22 mouse cellular contexts compared by ENCODE assay signal in genomic region chr5:140726946-140727740, GRCm38 (mm10). TPM values are rescaled to one million over a fixed set of nuclear protein-coding genes. Genes with fewer than 3 reads are reported as not detected.
DNase-seq lines count a peak whose midpoint lies in the region; ATAC-seq and TF ChIP-seq lines count a peak whose summit lies in the region.
"Had no signal": no experiment of that assay in that cellular context is flagged by ENCODE, and none has a peak within 500 bp of the region (broad histone marks: within the 10 kb centered on the region; RNA-seq: fewer than 3 reads in every experiment).

No protein-coding gene starts in this region.

- no peak overlapping the region for H3K4me3 ChIP-seq in layer of hippocampus, adult 2 months
- H3K4me3 ChIP-seq in E14TG2a.4 (replicated peaks; ENCODE audit: low read length): peak overlapping the region; percentile 29; the same call in 1 of the 2 replicates
- no peak overlapping the region for H3K4me3 ChIP-seq in liver, embryonic 11.5 days (ENCODE audit: low read depth, low read length)
- H3K4me3 ChIP-seq: embryonic facial prominence, embryonic 10.5 days; heart, adult 2 months; intestine, embryonic 15.5 days; limb, embryonic 12.5 days had no signal

- 71% methylated on average over 17 of the region's 17 CpGs for WGBS in liver, embryonic 11.5 days

- H3K4me2 ChIP-seq in liver, embryonic 11.5 days: no peak overlapping the region
- H3K4me2 ChIP-seq: intestine, embryonic 15.5 days; limb, embryonic 12.5 days had no signal

- peaks cover 26% of the 10 kb centered on the region for H3K4me1 ChIP-seq in E14TG2a.4 (replicated peaks; ENCODE audit: low read depth, low read length)
- H3K4me1 ChIP-seq in liver, embryonic 11.5 days (replicated peaks; ENCODE audit: control insufficient read depth, insufficient read depth, low read length): peaks cover 12% of the 10 kb centered on the region
- H3K4me1 ChIP-seq: embryonic facial prominence, embryonic 10.5 days; intestine, embryonic 15.5 days; limb, embryonic 12.5 days had no signal

- TF ChIP-seq CTCF in layer of hippocampus, adult 2 months (conservative IDR thresholded peaks at IDR 0.05): no peak
- no peak for TF ChIP-seq CTCF in E14TG2a.4 (conservative IDR thresholded peaks at IDR 0.05; ENCODE audit: low read length)

- no peaks in the 10 kb centered on the region for H3K9me3 ChIP-seq in E14TG2a.4 (ENCODE audit: low read length)
- no peaks in the 10 kb centered on the region for H3K9me3 ChIP-seq in liver, embryonic 11.5 days (ENCODE audit: control insufficient read depth, low read length)
- H3K9me3 ChIP-seq: embryonic facial prominence, embryonic 10.5 days; G1E; intestine, embryonic 15.5 days; limb, embryonic 12.5 days had no signal

- DNase-seq in cerebellum, postnatal 10 days: peak; percentile 48 to 61
- DNase-seq in cerebellum, adult 11 months: no peak
- DNase-seq in layer of hippocampus, adult 2 months (ENCODE audit: low spot score in 2 of 2): no peak
- DNase-seq in layer of hippocampus, adult 8-10 months (ENCODE audit: low spot score in 2 of 2): no peak
- DNase-seq in adrenal gland, postnatal 25 days: peak; percentile 60
- DNase-seq in liver, embryonic 11.5 days (ENCODE audit: low spot score): no peak
- DNase-seq: cerebellum, adult 18-20 months; gastrocnemius, postnatal 25 days; heart, adult 2 months; heart, postnatal 4 days; kidney, adult 9 months; kidney, postnatal 36 days; thymus, postnatal 36 days had no signal

- peaks cover 32% of the 10 kb centered on the region for H3K27me3 ChIP-seq in E14TG2a.4 (ENCODE audit: insufficient read depth, low read length)
- H3K27me3 ChIP-seq in liver, embryonic 11.5 days (replicated peaks; ENCODE audit: control insufficient read depth, insufficient read depth, low read length): no peaks in the 10 kb centered on the region; the same call in 1 of the 2 replicates
- H3K27me3 ChIP-seq: intestine, embryonic 15.5 days; limb, embryonic 12.5 days had no signal

- H3K27ac ChIP-seq in layer of hippocampus, adult 2 months: peak overlapping the region; percentile 36; the same call in 1 of the 2 replicates
- no peak overlapping the region for H3K27ac ChIP-seq in liver, embryonic 11.5 days (ENCODE audit: low read depth, low read length)
- H3K27ac ChIP-seq: embryonic facial prominence, embryonic 10.5 days; heart, adult 2 months; intestine, embryonic 15.5 days; limb, embryonic 12.5 days; liver, embryonic 14.5 days had no signal

- H3K36me3 ChIP-seq in E14TG2a.4 (ENCODE audit: insufficient read depth, low read length): no peaks in the 10 kb centered on the region
- H3K36me3 ChIP-seq in liver, embryonic 11.5 days (ENCODE audit: control insufficient read depth, insufficient read depth, low read length): no peaks in the 10 kb centered on the region
- H3K36me3 ChIP-seq: embryonic facial prominence, embryonic 10.5 days; G1E; intestine, embryonic 15.5 days; limb, embryonic 12.5 days had no signal

- no peak for ATAC-seq in liver, embryonic 11.5 days (replicated peaks; ENCODE audit: low FRiP score)
- ATAC-seq in activated CD4-positive, CD25-positive, alpha-beta regulatory T cell, adult 4 months: no peak
- ATAC-seq: CD4-positive, CD25-positive, alpha-beta regulatory T cell, adult 4 months; intestine, embryonic 15.5 days; lung, postnatal 0 days had no signal

- no peak overlapping the region for H3K9ac ChIP-seq in liver, embryonic 11.5 days (ENCODE audit: low read depth, low read length)
- H3K9ac ChIP-seq: intestine, embryonic 15.5 days; limb, embryonic 12.5 days; liver, embryonic 14.5 days had no signal

RNA-seq across cellular contexts. Expression of gene Amz1, which starts 3.2 kb away (rescaled TPM):
- 10 to 100 TPM; 13.8 to 13.9 TPM for total RNA-seq in layer of hippocampus, adult 2 months (2021)
- 10 to 100 TPM; 15.3 to 21.4 (median 18.7) TPM for total RNA-seq in layer of hippocampus, adult 8-10 months (2022)
- 0.29 and 1.0 TPM in 2 replicates for total RNA-seq in adrenal gland, postnatal 25 days (2021)
- polyA plus RNA-seq in liver, embryonic 11.5 days (2014; fragmentation: Nextera tagmentation; extraction: Ambion mirVana): 1.2 and 2.0 TPM in 2 replicates
- polyA plus RNA-seq in activated CD4-positive, CD25-positive, alpha-beta regulatory T cell, adult 4 months (2017; shearing (Covaris generic)): under 1 TPM in 1 of 2 experiments, not detected in 1; 0.17 TPM

RNA-seq across cellular contexts. Expression of gene Brat1, which starts 22.3 kb away (rescaled TPM):
- 10 to 100 TPM; 20.2 to 21.1 TPM for total RNA-seq in layer of hippocampus, adult 2 months (2021)
- 10 to 100 TPM; 19.6 to 24.3 (median 22.0) TPM for total RNA-seq in layer of hippocampus, adult 8-10 months (2022)
- total RNA-seq in adrenal gland, postnatal 25 days (2021): 24.7 and 29.4 TPM in 2 replicates
- 16.9 and 18.7 TPM in 2 replicates for polyA plus RNA-seq in liver, embryonic 11.5 days (2014; fragmentation: Nextera tagmentation; extraction: Ambion mirVana)
- polyA plus RNA-seq in activated CD4-positive, CD25-positive, alpha-beta regulatory T cell, adult 4 months (2017; shearing (Covaris generic)): 10 to 100 TPM; 10.3 to 15.2 TPM

RNA-seq across cellular contexts. Expression of gene Iqce, which starts 25.0 kb away (rescaled TPM):
- total RNA-seq in layer of hippocampus, adult 2 months (2021): 10 to 100 TPM; 46.2 to 57.9 TPM
- total RNA-seq in layer of hippocampus, adult 8-10 months (2022): 10 to 100 TPM; 48.7 to 69.6 (median 65.9) TPM
- total RNA-seq in adrenal gland, postnatal 25 days (2021): 21.9 and 36.2 TPM in 2 replicates
- polyA plus RNA-seq in liver, embryonic 11.5 days (2014; fragmentation: Nextera tagmentation; extraction: Ambion mirVana): 13.2 and 14.4 TPM in 2 replicates
- polyA plus RNA-seq in activated CD4-positive, CD25-positive, alpha-beta regulatory T cell, adult 4 months (2017; shearing (Covaris generic)): 10 to 100 TPM; 16.8 to 21.2 TPM

Comparison
In these comparisons a context has a peak if more than half of its experiments do, and no peak if none do; other contexts are left out.
1. DNase-seq: peak in cerebellum, postnatal 10 days (2 of 2) and adrenal gland, postnatal 25 days (single experiment); none in cerebellum, adult 11 months (single experiment), layer of hippocampus, adult 2 months (0 of 2), layer of hippocampus, adult 8-10 months (0 of 2) and liver, embryonic 11.5 days (single experiment).